Mouse (Mus musculus) liver, adult 2 months (tissue): ENCODE results near the gene Olfr707.

ENCODE experiments used
- CTCF ChIP-seq: fragments of 200-500 bp; IDR thresholded peaks from 2 replicates; pipeline ENCODE4 v1.5.1; 2011; ENCODE audit warnings: low read depth, low read length, control low read depth
- POLR2A ChIP-seq: fragments of 200-500 bp; IDR thresholded peaks from 2 replicates; pipeline ENCODE4 v1.6.1; 2011; ENCODE audit warnings: low read length, control low read depth; ENCODE audit not compliant: insufficient read depth; ENCODE audit errors: extremely low read depth

DNA sequence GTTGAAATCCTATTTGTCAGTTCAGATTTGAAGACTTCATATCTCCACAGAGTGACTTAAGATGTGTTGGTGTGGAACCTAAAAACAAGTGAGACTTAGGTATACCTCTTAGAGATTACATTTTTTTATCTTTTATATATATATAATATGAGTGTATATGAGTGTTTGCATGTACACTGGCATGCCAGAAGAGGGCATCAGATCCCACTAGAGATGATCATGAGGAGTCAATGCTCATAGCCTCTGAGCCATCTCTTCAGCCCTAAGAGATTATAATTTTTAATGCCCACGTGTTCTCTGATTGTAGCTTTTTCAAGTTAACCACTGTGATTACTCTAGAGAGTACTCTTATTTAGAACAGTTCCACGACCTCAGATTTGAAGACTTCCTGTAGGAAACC, 6.6 kb upstream of the Olfr707 start, which contains the start of gene Olfr1532-ps1:
- TF ChIP-seq CTCF = no peak
- no peak for TF ChIP-seq POLR2A
